Mouse (Mus musculus) lung, postnatal 14 days (tissue): ENCODE results near the gene Rnf43.

Experiments used
- DNase-seq: peaks from one replicate; pipeline ENCODE4 v3.0.0; 2021

Gene Rnf43

GRCm38 (mm10) chr11:87678976-87679375, 16.5 kb downstream of the Rnf43 start:
- no peak for DNase-seq

DNA sequence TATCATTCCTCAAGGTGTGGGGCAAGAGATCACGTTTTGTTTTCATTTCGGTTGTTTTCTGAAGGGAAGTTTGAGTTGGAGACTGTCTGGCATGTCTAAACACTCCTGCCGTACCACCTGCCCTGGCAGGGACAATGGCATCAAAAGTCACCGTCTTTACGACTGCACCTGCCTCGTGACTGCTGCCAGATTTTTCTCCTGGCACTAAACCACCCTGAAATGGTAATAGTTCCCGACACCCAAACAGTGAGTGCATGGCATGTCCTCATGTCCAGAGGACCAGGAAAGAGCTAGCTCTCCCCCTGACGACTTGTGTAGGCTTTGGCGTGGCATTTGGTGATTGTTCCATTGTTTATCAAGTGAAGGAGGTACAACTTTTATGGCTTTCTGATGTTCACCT, 18.3 kb downstream of the Rnf43 start:
- DNase-seq = no peak

GRCm38 (mm10) chr11:87682096-87682495, 19.6 kb downstream of the Rnf43 start:
- DNase-seq = no peak

DNA sequence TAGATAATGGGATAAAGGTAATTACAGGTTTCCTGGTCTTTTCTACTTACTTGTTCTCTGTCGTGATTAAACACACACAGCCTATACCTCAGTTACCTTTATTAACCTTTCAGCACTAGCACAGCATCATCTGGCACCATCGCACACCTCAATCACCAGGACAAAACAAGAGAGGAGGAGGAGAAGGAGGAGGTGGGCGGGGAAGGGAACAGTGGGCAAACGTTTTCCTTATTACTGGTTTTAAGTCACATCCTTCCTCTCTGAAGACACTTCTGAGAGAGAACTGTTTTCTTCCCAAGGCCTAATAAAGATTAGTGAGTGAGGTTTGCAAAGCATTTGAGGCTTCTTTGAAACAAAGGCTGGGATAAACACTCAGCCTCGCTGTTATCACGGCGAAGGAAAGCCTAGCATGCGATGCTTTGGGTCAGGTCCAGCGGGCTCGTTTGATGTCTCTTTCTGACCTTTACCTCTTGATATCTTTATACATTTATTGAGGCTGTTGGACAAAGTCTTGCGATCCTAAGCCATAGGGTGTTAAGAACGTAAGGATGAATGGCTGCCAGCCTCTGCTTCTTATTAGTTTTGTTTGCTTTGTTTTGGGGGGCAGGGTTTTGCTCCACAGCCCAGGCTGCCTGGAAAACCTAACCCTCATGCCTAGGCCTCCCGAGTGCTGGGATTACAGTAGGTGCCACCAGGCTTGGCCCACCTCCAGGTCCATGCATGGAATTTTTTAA, 20.5 kb downstream of the Rnf43 start:
- no peak for DNase-seq

DNA sequence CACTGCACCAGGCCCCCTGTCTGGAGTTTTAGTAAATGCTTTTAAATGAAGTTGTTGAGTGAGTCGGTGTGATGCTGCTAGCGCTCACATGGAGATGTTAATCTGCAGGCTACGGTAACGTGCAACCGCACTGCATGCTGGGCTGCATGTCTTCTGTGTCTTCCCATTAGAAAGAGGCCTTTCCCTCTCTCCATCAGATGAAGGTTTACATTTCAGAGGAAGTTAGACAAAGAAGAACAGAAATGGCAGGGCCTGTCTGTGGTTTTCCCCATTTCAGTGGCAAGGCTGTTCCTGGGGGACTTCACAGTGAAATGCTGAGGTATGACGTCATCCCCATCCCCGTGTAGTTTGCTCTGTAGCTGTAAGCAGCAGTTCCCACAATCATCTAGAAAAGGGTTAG, 23.9 kb downstream of the Rnf43 start:
- DNase-seq = no peak

DNA sequence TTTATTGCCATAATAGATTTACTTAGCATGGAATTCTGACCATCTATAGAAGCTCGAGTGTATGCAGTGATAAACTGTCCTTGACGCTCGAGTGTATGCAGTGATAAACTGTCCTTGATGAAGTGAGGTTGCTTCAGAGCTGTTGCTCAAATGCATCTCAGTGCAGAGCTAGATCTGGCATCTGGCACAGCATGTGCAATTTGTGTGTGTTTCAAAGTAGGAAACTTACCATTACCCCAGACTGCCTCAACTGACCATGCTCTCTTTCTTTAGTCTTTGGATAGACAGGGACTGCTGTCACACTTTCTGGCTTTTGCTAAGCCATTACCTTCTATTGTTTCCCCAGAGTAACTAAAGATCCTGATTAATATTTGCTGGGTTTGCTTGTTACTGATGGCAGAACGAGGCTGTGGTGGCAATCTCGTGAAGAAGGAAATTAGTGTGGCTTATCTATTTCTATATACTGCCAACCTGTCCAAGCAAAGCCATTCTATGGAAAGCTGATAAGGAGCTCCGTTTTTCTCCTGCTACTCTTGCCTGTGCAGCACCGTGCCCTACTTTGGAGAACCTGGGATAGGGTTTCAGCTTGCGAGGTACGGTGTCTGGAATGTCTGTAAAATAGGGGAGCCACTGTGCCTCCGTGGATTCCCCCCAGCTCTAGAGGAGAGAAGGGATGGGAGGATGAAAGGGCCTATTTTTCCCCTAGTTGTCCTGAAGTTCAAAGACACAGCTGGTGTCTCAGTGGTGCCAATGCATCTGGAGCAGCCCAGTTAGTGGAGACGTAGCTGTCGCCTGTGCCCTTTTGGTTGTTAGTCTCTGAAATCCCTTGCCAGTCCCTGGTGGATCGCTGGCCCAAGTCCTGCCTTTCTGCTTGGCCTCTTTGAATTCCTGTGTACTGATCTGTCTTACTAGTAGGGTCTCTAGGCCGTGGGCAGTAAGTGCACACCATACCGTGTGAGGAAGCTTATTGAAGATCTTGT, 25.0 kb downstream of the Rnf43 start:
- DNase-seq = no peak

DNA sequence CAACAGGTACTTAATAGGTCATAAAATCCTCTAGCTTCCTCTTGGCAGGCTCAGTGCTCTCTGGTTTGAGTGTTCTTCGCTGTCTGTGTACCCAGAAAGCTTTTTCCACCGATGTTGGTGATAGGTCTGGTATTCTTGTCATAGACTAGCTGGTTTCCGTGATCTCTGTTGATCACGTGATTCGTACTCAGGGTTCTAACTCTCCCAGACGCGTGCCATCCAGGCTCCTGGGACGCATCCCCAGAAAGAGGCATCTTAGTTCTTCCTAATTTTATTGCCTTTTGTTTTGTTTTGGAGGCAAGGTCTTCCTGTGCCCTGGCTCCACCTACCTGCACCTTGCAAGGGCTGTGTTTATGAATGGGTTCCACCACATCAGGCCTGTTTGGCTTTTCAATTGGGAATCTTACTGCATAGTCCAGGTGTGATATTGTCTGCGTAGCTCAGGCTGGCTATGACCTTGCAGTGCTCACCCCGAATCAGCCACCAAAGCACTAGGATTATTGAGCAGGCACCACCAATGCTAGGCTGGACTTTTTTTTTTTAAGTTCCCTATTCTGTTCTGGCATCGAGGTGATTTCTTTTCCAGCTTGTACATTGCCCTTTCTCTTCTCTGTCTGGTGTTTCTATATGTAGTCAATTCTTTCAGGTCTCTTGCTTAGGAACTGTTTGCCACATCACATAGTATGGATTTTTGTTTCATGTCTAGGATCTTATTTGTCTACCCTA, 26.1 kb downstream of the Rnf43 start:
- DNase-seq = no peak

- peak; percentile 83 for DNase-seq
Measured at GRCm38 (mm10) chr11:87689402-87689808, 26.9 kb downstream of the Rnf43 start.

- DNase-seq = no peak
Measured at GRCm38 (mm10) chr11:87690054-87690740, 27.7 kb downstream of the Rnf43 start.

DNA sequence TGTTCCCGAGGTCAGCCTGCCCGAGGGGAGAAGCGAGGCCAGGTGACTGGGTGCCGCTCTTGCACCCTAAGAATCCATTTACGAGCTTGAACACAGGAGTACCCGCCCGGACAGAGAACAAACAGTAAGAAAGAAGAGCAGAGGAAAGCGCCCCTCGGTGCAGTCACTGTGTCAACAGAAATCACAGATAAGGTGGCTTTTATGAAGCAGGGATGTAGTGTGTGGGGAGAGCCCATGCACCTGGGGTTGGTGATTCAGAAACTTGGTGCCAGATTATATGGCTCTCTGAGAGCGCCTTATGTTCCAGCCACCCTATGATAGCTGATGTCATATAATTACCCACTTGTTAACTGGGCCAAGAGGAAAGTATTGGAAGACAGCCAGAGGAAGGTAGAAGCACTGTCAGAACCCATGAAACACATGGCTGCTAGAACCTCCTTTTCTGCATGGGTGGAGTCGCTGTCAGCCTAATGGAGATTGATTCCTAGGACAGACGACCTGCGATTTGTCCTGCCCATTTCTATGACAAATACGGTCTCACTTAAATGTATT, 34.7 kb downstream of the Rnf43 start:
- DNase-seq = no peak

- no peak for DNase-seq
Measured at GRCm38 (mm10) chr11:87698126-87698525, 35.6 kb downstream of the Rnf43 start.

DNA sequence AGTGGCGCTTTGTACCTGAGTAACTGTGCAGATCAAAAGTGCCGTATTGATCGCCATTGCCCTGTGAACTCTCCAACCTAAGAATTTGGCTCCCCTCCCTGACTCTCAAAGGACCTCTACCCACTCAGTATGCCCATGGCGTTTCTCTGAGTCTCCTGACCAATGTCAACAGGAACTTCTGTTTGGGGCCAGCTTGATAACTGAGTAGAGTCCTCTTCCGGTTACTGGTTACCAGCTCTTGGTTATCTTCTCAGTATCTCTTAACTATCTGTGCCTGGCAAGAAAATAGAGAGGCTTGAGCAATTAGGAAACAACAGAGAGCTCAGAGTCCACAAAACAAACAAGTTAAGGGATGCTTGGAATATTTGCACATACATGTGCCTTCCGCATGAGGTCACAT, 38.6 kb downstream of the Rnf43 start:
- no peak for DNase-seq

- DNase-seq = no peak
Measured at GRCm38 (mm10) chr11:87701877-87702620, 39.5 kb downstream of the Rnf43 start.

DNA sequence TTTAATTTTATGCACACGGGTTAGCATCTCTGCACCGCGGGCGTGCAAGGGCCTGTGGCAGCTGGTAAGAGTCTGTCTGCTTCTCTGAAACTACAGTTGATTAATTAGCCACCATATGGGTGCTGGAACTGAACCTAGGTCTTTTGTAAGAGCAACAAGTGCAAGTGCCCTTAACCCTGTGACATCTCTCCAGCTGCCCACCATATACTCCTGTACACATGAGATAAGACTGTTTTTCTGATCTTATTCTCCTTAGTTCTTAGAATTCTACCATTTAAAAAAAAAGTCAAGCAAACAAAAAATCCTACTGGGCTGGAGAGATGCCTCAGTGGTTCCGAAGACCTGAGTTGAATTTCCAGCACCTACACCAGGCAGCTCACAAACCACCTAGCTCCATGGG, 41.1 kb downstream of the Rnf43 start:
- no peak for DNase-seq

- DNase-seq = no peak
Measured at GRCm38 (mm10) chr11:87704289-87704688, 41.8 kb downstream of the Rnf43 start.

- no peak for DNase-seq
Measured at GRCm38 (mm10) chr11:87707570-87707969, 45.0 kb downstream of the Rnf43 start.

- DNase-seq = no peak
Measured at GRCm38 (mm10) chr11:87708979-87709378, 46.5 kb downstream of the Rnf43 start.

DNA sequence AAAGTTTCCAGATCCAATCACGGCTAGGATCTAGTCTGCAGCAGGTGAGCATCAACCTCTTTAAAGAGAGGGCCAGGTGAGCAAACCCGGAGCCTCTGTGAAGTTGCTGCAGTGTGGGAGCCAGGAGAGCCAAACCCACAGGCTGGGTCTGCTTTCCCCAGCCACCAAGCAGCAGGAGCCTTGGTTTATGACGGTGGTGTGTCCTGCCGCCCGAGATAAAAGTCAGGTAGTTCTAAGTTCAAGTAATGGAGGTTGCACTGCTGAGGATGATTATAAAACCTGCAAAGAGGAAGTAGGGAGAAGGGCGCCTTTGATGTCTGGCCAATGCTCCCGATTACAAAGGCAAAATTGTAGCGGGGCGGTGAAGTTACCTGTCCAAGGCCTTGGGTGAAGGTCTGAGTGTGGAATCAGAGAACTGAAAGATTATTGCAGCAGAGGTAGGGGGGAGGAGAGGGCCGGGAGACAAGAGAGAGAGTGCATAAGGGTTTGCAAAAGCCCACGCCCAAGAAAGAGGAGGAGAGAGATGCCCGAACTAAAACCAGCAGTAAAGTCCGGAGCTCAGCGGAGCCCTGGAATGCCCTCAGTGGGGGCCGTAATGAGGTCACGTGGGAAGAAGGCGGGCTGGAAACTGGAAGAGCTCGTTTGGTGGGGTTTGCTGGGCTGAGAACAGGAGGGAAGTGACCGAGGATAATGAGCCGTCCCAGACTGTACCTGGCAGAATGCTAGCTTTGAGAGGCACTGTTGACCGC, 47.2 kb downstream of the Rnf43 start:
- DNase-seq = peak; percentile 73

DNA sequence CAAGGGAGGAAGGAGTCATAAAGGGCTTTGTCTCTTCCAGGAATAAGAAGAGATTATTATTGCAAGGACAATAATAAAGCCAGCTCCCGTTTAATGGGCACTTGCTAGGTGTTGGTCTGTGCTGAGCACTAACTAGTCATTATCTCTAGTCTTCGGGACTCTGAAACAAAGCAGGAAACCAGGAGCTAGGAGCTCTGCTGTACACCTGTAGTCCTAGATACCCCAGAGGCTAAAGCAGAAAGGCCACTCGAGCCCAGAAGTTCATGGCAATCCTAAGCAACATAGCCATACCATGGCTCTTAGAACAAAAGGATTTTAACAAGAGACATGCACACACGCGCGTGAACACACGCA, 47.7 kb downstream of the Rnf43 start:
- DNase-seq = no peak

DNA sequence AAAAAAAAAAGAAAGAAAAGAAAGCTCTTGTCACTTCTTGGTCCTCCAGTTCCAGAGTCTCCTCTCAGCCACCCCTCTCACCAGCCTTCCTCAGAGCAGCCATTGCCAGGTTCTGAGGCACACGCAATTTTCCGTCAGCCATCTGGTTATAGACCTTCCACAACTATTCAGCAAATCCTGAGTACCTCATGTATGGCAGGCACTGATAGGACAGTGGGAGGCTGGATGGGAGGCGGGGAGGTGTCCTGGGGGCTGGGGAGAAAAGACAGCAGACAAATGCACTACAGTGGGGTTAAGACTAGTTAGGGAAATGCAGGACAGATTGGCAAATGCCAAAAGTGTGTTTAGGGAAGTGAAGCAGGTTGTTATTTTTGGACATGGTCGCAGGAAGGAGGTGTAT, 49.7 kb downstream of the Rnf43 start:
- DNase-seq = no peak

GRCm38 (mm10) chr11:87715999-87716398, 53.5 kb downstream of the Rnf43 start:
- DNase-seq = no peak
